In the genomic region with DNA sequence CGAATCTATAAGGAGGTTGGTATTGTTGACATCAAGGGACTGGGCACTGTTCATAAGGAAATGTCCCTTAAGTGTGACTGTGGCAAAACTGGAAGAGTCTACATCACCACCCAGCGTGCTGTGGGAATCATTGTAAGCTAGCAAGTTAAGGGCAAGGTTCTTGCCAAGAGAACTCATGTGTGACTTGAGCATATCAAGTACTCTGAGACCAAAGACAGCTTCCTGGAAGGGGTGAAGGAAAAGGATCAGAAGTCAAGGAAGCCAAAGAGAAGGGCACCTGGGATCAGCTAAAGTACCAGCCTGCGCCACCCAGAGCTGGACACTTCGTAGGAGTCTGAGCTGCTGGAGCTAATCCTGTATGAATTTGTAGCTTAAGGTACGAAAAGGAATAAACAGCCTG, we compare ENCODE assay signal across 20 mouse cellular contexts. TPM values are rescaled to one million over a fixed set of nuclear protein-coding genes. Genes with fewer than 3 reads are reported as not detected.
DNase-seq lines count a peak whose midpoint lies in the region; ATAC-seq and TF ChIP-seq lines count a peak whose summit lies in the region.
"Had no signal": no experiment of that assay in that cellular context is flagged by ENCODE, and none has a peak within 500 bp of the region (broad histone marks: within the 10 kb centered on the region; RNA-seq: fewer than 3 reads in every experiment).

No protein-coding gene starts in this region.

- WGBS in kidney, adult 2 months: 59% methylated on average over 5 of the region's 5 CpGs
- WGBS in kidney, embryonic 15.5 days: 85% methylated on average over 5 of the region's 5 CpGs
- WGBS in thymus, adult 2 months: 80% methylated on average over 5 of the region's 5 CpGs

- H3K36me3 ChIP-seq in kidney, adult 2 months (ENCODE audit: control insufficient read depth, insufficient read depth, low read length): no peaks in the 10 kb centered on the region
- peaks cover 32% of the 10 kb centered on the region for H3K36me3 ChIP-seq in kidney, embryonic 15.5 days
- H3K36me3 ChIP-seq in thymus, adult 2 months (ENCODE audit: control insufficient read depth, insufficient read depth, low read length): no peaks in the 10 kb centered on the region

- H3K27ac ChIP-seq in kidney, adult 2 months (ENCODE audit: insufficient read depth, low read depth, low read length): peak overlapping the region; percentile 1; the same call in 1 of the 2 replicates
- no peak overlapping the region for H3K27ac ChIP-seq in kidney, embryonic 15.5 days
- peak overlapping the region; percentile 49; the same call in 1 of the 2 replicates for H3K27ac ChIP-seq in thymus, adult 2 months (ENCODE audit: control insufficient read depth, insufficient read depth, low read length)
- H3K27ac ChIP-seq: embryonic facial prominence, embryonic 12.5 days; forebrain, embryonic 15.5 days; heart, embryonic 13.5 days; hindbrain, embryonic 10.5 days; hindbrain, embryonic 14.5 days had no signal

- peaks cover 5% of the 10 kb centered on the region; the same call in 1 of the 2 replicates for H3K4me1 ChIP-seq in kidney, adult 2 months (ENCODE audit: control insufficient read depth, insufficient read depth, low read length)
- peaks cover 28% of the 10 kb centered on the region; the same call in 1 of the 2 replicates for H3K4me1 ChIP-seq in kidney, embryonic 15.5 days
- H3K4me1 ChIP-seq in thymus, adult 2 months (replicated peaks; ENCODE audit: control insufficient read depth, insufficient read depth, low read length): peaks cover 10% of the 10 kb centered on the region
- H3K4me1 ChIP-seq: forebrain, embryonic 15.5 days had no signal

- no peaks in the 10 kb centered on the region for H3K27me3 ChIP-seq in kidney, adult 2 months (replicated peaks; ENCODE audit: control insufficient read depth, insufficient read depth, low read length)
- H3K27me3 ChIP-seq in kidney, embryonic 15.5 days: no peaks in the 10 kb centered on the region
- H3K27me3 ChIP-seq in thymus, adult 2 months (ENCODE audit: control insufficient read depth, insufficient read depth, low read length): no peaks in the 10 kb centered on the region
- H3K27me3 ChIP-seq: embryonic facial prominence, embryonic 12.5 days; forebrain, embryonic 15.5 days; heart, embryonic 13.5 days had no signal

- DNase-seq in kidney, adult 2 months: peak; percentile 56
- DNase-seq in kidney, adult 11 months: no peak
- peak; percentile 17 to 34 for DNase-seq in kidney, postnatal 36 days
- no peak for DNase-seq in thymus, adult 2 months
- DNase-seq in thymus, postnatal 36 days: no peak
- DNase-seq in urinary bladder, postnatal 10 days (ENCODE audit: low spot score): no peak
- DNase-seq: adrenal gland, adult 2 months; adrenal gland, postnatal 25 days; cerebellum, adult 11 months; cerebellum, adult 8-10 months; cerebellum, postnatal 14 days; embryo, embryonic 11 days; gastrocnemius, postnatal 10 days; heart, postnatal 10 days had no signal

- no peak for ATAC-seq in kidney, embryonic 15.5 days (replicated peaks; ENCODE audit: low FRiP score)
- ATAC-seq: forebrain, embryonic 15.5 days had no signal

- TF ChIP-seq CTCF in kidney, adult 2 months (conservative IDR thresholded peaks at IDR 0.05; ENCODE audit: insufficient read depth, insufficient read length, low read depth, low read length): no peak
- TF ChIP-seq CTCF in thymus, adult 2 months (IDR thresholded peaks at IDR 0.05; ENCODE audit: borderline replicate concordance, control insufficient read depth, extremely low read depth, insufficient read depth, low read length, poor library complexity): no peak

- H3K9ac ChIP-seq in kidney, embryonic 15.5 days: no peak overlapping the region
- H3K9ac ChIP-seq: embryonic facial prominence, embryonic 12.5 days; forebrain, embryonic 15.5 days; heart, embryonic 13.5 days; hindbrain, embryonic 14.5 days had no signal

- no peaks in the 10 kb centered on the region for H3K9me3 ChIP-seq in kidney, embryonic 15.5 days (replicated peaks)
- H3K9me3 ChIP-seq: embryonic facial prominence, embryonic 12.5 days; forebrain, embryonic 15.5 days; heart, embryonic 13.5 days; hindbrain, embryonic 10.5 days had no signal

- H3K4me2 ChIP-seq in kidney, embryonic 15.5 days: no peak overlapping the region
- H3K4me2 ChIP-seq: embryonic facial prominence, embryonic 12.5 days; forebrain, embryonic 15.5 days; heart, embryonic 13.5 days; hindbrain, embryonic 14.5 days had no signal

- TF ChIP-seq POLR2A in kidney, adult 2 months (IDR thresholded peaks at IDR 0.05; ENCODE audit: low read depth, low read length): no peak
- no peak for TF ChIP-seq POLR2A in thymus, adult 2 months (IDR thresholded peaks at IDR 0.05; ENCODE audit: control insufficient read depth, extremely low read depth, insufficient read depth, low read length, poor library complexity)

- no peak overlapping the region for H3K4me3 ChIP-seq in kidney, adult 2 months (ENCODE audit: insufficient read depth, low read depth, low read length)
- H3K4me3 ChIP-seq in kidney, embryonic 15.5 days (replicated peaks): no peak overlapping the region
- H3K4me3 ChIP-seq in thymus, adult 2 months (ENCODE audit: control insufficient read depth, insufficient read depth, low read length): no peak overlapping the region
- H3K4me3 ChIP-seq: embryonic facial prominence, embryonic 12.5 days; forebrain, embryonic 15.5 days; heart, embryonic 13.5 days; hindbrain, embryonic 10.5 days had no signal

RNA-seq across cellular contexts. Expression of gene B4galt4, which starts 18.2 kb away (rescaled TPM):
- 5.0 and 5.4 TPM in 2 replicates for polyA plus RNA-seq in kidney, adult 2 months (2012; rRNA removed)
- polyA plus RNA-seq in kidney, embryonic 15.5 days (2015; fragmentation: Nextera tagmentation; extraction: Ambion mirVana): 29.0 and 30.6 TPM in 2 replicates
- polyA plus RNA-seq in thymus, adult 2 months (2012; rRNA removed): 2.1 TPM in 2 replicates

RNA-seq across cellular contexts. Expression of gene Upk1b, which starts 39.9 kb away (rescaled TPM):
- polyA plus RNA-seq in kidney, adult 2 months (2012; rRNA removed): 5.3 and 7.4 TPM in 2 replicates
- polyA plus RNA-seq in kidney, embryonic 15.5 days (2015; fragmentation: Nextera tagmentation; extraction: Ambion mirVana): 4.9 and 10.1 TPM in 2 replicates
- 1.4 and 2.9 TPM in 2 replicates for polyA plus RNA-seq in thymus, adult 2 months (2012; rRNA removed)
- polyA plus RNA-seq: forebrain, embryonic 15.5 days had no signal

RNA-seq across cellular contexts. Expression of gene Arhgap31, which starts 47.2 kb away (rescaled TPM):
- 5.8 and 6.9 TPM in 2 replicates for polyA plus RNA-seq in kidney, adult 2 months (2012; rRNA removed)
- 10.4 and 12.6 TPM in 2 replicates for polyA plus RNA-seq in kidney, embryonic 15.5 days (2015; fragmentation: Nextera tagmentation; extraction: Ambion mirVana)
- polyA plus RNA-seq in thymus, adult 2 months (2012; rRNA removed): 10.2 and 11.4 TPM in 2 replicates

Comparison
In these comparisons a context has a peak if more than half of its experiments do, and no peak if none do; other contexts are left out.
1. DNase-seq: peak in kidney, adult 2 months (single experiment) and kidney, postnatal 36 days (2 of 2); none in kidney, adult 11 months (single experiment), thymus, adult 2 months (single experiment), thymus, postnatal 36 days (0 of 2) and urinary bladder, postnatal 10 days (single experiment).